28 mouse cellular contexts compared by ENCODE assay signal in the genomic region with DNA sequence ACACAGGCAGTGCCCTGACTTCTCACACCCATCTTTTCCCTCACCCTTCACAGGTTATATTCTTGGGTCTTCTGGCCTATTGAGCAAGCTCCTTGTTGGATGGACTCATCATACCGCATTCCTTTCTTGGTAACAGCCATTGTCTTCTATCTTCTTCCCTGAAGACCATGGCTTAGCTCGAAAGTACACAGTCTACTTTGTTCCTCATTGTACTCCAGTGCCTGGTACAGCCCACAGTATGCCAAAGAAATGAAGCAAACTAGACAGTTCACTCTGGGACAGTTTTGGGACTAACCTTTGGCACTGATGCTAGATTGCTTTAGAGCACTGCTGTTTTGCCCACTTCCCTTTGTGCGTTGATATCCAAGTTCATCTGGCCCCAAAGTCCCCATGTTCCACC.
DNase-seq lines count a peak whose midpoint lies in the region; ATAC-seq and TF ChIP-seq lines count a peak whose summit lies in the region.
"Had no signal": no experiment of that assay in that cellular context is flagged by ENCODE, and none has a peak within 500 bp of the region (broad histone marks: within the 10 kb centered on the region; RNA-seq: fewer than 3 reads in every experiment).

No protein-coding gene starts in this region.

- H3K27ac ChIP-seq in intestine, embryonic 14.5 days (ENCODE audit: low read depth): no peak overlapping the region
- no peak overlapping the region for H3K27ac ChIP-seq in intestine, postnatal 0 days (ENCODE audit: low read depth, low read length)
- peak overlapping the region; percentile 16; the same call in 1 of the 2 replicates for H3K27ac ChIP-seq in stomach, embryonic 16.5 days (ENCODE audit: low read length)
- H3K27ac ChIP-seq: embryonic facial prominence, embryonic 12.5 days; embryonic facial prominence, embryonic 15.5 days; forebrain, embryonic 12.5 days; forebrain, embryonic 15.5 days; heart, adult 2 months; heart, embryonic 10.5 days; heart, embryonic 13.5 days; hindbrain, embryonic 12.5 days; hindbrain, embryonic 15.5 days; intestine, embryonic 15.5 days had no signal

- no peak for TF ChIP-seq CTCF in intestine, postnatal 0 days (IDR thresholded peaks at IDR 0.05; ENCODE audit: low read depth)

- H3K4me3 ChIP-seq in intestine, embryonic 14.5 days (ENCODE audit: low read depth, low read length): no peak overlapping the region
- H3K4me3 ChIP-seq in intestine, postnatal 0 days (ENCODE audit: low read depth, low read length): no peak overlapping the region
- no peak overlapping the region for H3K4me3 ChIP-seq in stomach, embryonic 16.5 days (replicated peaks; ENCODE audit: low read length)
- H3K4me3 ChIP-seq: embryonic facial prominence, embryonic 12.5 days; embryonic facial prominence, embryonic 15.5 days; forebrain, embryonic 12.5 days; forebrain, embryonic 15.5 days; heart, adult 2 months; heart, embryonic 10.5 days; heart, embryonic 13.5 days; hindbrain, embryonic 12.5 days; hindbrain, embryonic 15.5 days; intestine, embryonic 15.5 days had no signal

- no peak overlapping the region for H3K4me2 ChIP-seq in intestine, embryonic 14.5 days (ENCODE audit: low read length)
- no peak overlapping the region for H3K4me2 ChIP-seq in intestine, postnatal 0 days (replicated peaks; ENCODE audit: low read depth)
- no peak overlapping the region for H3K4me2 ChIP-seq in stomach, embryonic 16.5 days (ENCODE audit: low read depth, low read length)
- H3K4me2 ChIP-seq: embryonic facial prominence, embryonic 12.5 days; embryonic facial prominence, embryonic 15.5 days; forebrain, embryonic 12.5 days; forebrain, embryonic 15.5 days; heart, embryonic 13.5 days; hindbrain, embryonic 12.5 days; hindbrain, embryonic 15.5 days; intestine, embryonic 15.5 days had no signal

- H3K9ac ChIP-seq in intestine, embryonic 14.5 days (ENCODE audit: low read length): no peak overlapping the region
- H3K9ac ChIP-seq in intestine, postnatal 0 days (ENCODE audit: low read depth, low read length): no peak overlapping the region
- H3K9ac ChIP-seq in stomach, embryonic 16.5 days (ENCODE audit: low read length): no peak overlapping the region
- H3K9ac ChIP-seq: embryonic facial prominence, embryonic 12.5 days; embryonic facial prominence, embryonic 15.5 days; forebrain, embryonic 12.5 days; forebrain, embryonic 15.5 days; heart, embryonic 13.5 days; hindbrain, embryonic 12.5 days; hindbrain, embryonic 15.5 days; intestine, embryonic 15.5 days had no signal

- peaks cover 77% of the 10 kb centered on the region for H3K36me3 ChIP-seq in intestine, embryonic 14.5 days (ENCODE audit: control insufficient read depth, insufficient read depth, low read length)
- peaks cover 56% of the 10 kb centered on the region for H3K36me3 ChIP-seq in intestine, postnatal 0 days (ENCODE audit: control insufficient read depth, insufficient read depth)
- H3K36me3 ChIP-seq in stomach, embryonic 16.5 days (ENCODE audit: control insufficient read depth, insufficient read depth, low read length): peaks cover 17% of the 10 kb centered on the region

- no peaks in the 10 kb centered on the region for H3K4me1 ChIP-seq in intestine, embryonic 14.5 days (replicated peaks; ENCODE audit: control insufficient read depth, insufficient read depth, low read length)
- H3K4me1 ChIP-seq in intestine, postnatal 0 days (replicated peaks; ENCODE audit: control insufficient read depth, insufficient read depth, low read length): no peaks in the 10 kb centered on the region
- H3K4me1 ChIP-seq in stomach, embryonic 16.5 days (ENCODE audit: control insufficient read depth, insufficient read depth, low read length): no peaks in the 10 kb centered on the region
- H3K4me1 ChIP-seq: embryonic facial prominence, embryonic 12.5 days; embryonic facial prominence, embryonic 15.5 days; forebrain, embryonic 12.5 days; forebrain, embryonic 15.5 days; hindbrain, embryonic 15.5 days; intestine, embryonic 15.5 days had no signal

- WGBS in intestine, embryonic 14.5 days: 95% methylated on average over 3 of the region's 3 CpGs
- WGBS in intestine, postnatal 0 days: 89% methylated on average over 3 of the region's 3 CpGs
- WGBS in stomach, embryonic 16.5 days: 87% methylated on average over 3 of the region's 3 CpGs

- H3K27me3 ChIP-seq in intestine, embryonic 14.5 days (replicated peaks; ENCODE audit: control insufficient read depth, insufficient read depth, low read length): no peaks in the 10 kb centered on the region
- H3K27me3 ChIP-seq in intestine, postnatal 0 days (replicated peaks; ENCODE audit: control insufficient read depth, insufficient read depth, low read length): no peaks in the 10 kb centered on the region
- H3K27me3 ChIP-seq in stomach, embryonic 16.5 days (ENCODE audit: control insufficient read depth, insufficient read depth, low read length): no peaks in the 10 kb centered on the region
- H3K27me3 ChIP-seq: CH12.LX; embryonic facial prominence, embryonic 12.5 days; embryonic facial prominence, embryonic 15.5 days; forebrain, embryonic 12.5 days; forebrain, embryonic 15.5 days; heart, embryonic 13.5 days; hindbrain, embryonic 12.5 days; hindbrain, embryonic 15.5 days; intestine, embryonic 15.5 days; Patski had no signal

- H3K9me3 ChIP-seq in intestine, embryonic 14.5 days (ENCODE audit: control insufficient read depth, low read length): no peaks in the 10 kb centered on the region
- no peaks in the 10 kb centered on the region for H3K9me3 ChIP-seq in intestine, postnatal 0 days (ENCODE audit: control insufficient read depth)
- no peaks in the 10 kb centered on the region for H3K9me3 ChIP-seq in stomach, embryonic 16.5 days (replicated peaks; ENCODE audit: control insufficient read depth, low read length)
- H3K9me3 ChIP-seq: embryonic facial prominence, embryonic 12.5 days; embryonic facial prominence, embryonic 15.5 days; forebrain, embryonic 12.5 days; forebrain, embryonic 15.5 days; G1E; heart, embryonic 10.5 days; heart, embryonic 13.5 days; hindbrain, embryonic 12.5 days; hindbrain, embryonic 15.5 days; intestine, embryonic 15.5 days had no signal

- peak; percentile 48 for DNase-seq in intestine, embryonic 14.5 days (ENCODE audit: low spot score)
- peak; percentile 90 for DNase-seq in fat pad, adult 2 months (ENCODE audit: extremely low read depth, low read depth, low spot score)
- DNase-seq in retina, postnatal 1 day: no peak
- DNase-seq in gastrocnemius, postnatal 4 days (ENCODE audit: low spot score in 2 of 2): no peak
- DNase-seq: adrenal gland, adult 2 months; adrenal gland, postnatal 14 days; B cell, adult 2 months; cerebellum, adult 11 months; cerebellum, adult 2 months; cerebellum, adult 9-11 months; cerebellum, postnatal 25 days; gastrocnemius, postnatal 25 days; heart, adult 2 months; heart, postnatal 14 days had no signal

- ATAC-seq in intestine, embryonic 14.5 days (replicated peaks; ENCODE audit: low FRiP score, low TSS enrichment, low read depth): no peak
- no peak for ATAC-seq in intestine, postnatal 0 days
- no peak for ATAC-seq in stomach, embryonic 16.5 days (ENCODE audit: insufficient read depth, low FRiP score)
- ATAC-seq: forebrain, embryonic 15.5 days; intestine, embryonic 15.5 days; Patski had no signal

Comparison
In these comparisons a context has a peak if more than half of its experiments do, and no peak if none do; other contexts are left out.
1. DNase-seq: peak in intestine, embryonic 14.5 days (single experiment) and fat pad, adult 2 months (single experiment); none in retina, postnatal 1 day (single experiment) and gastrocnemius, postnatal 4 days (0 of 2).